Mouse (Mus musculus) CD8-positive naive resting alpha-beta T cell, adult 2 months (primary cell): ENCODE measurements around the gene Cpvl.

ENCODE experiments used
- DNase-seq, 2 experiments: peaks; one replicate each; pipeline ENCODE4 v3.0.0; 2022; ENCODE audit warnings: low read depth in 2 of 2, low spot score in 2 of 2

Gene Cpvl

GRCm38 (mm10) chr6:53978571-53978970 is at the start of gene Cpvl:
Gene Cpvl, minus strand, starts transcription at chr6:53978671.
- DNase-seq = no peak

- no peak for DNase-seq
These were observed 45.4 kb upstream of the Cpvl start for GRCm38 (mm10) chr6:54023846-54024245.

GRCm38 (mm10) chr6:54021123-54021789 is 42.8 kb upstream of the Cpvl start:
- DNase-seq = no peak

GRCm38 (mm10) chr6:54018861-54019260 is 40.4 kb upstream of the Cpvl start:
- no peak for DNase-seq

- no peak for DNase-seq
These were observed 39.6 kb upstream of the Cpvl start for GRCm38 (mm10) chr6:54018038-54018437.

- DNase-seq = no peak
These were observed 33.7 kb upstream of the Cpvl start for GRCm38 (mm10) chr6:54012163-54012562.

- no peak for DNase-seq
These were observed 31.9 kb upstream of the Cpvl start for GRCm38 (mm10) chr6:54010362-54010761.

GRCm38 (mm10) chr6:54009293-54009692 is 30.8 kb upstream of the Cpvl start:
- no peak for DNase-seq

- DNase-seq = no peak
These were observed 30.1 kb upstream of the Cpvl start for GRCm38 (mm10) chr6:54008448-54009120.

- no peak for DNase-seq
These were observed 26.8 kb upstream of the Cpvl start for GRCm38 (mm10) chr6:54005302-54005701.

- DNase-seq = no peak
These were observed 17.9 kb upstream of the Cpvl start for GRCm38 (mm10) chr6:53996226-53996955.

GRCm38 (mm10) chr6:53995519-53995918 is 17.0 kb upstream of the Cpvl start:
- no peak for DNase-seq

- no peak for DNase-seq
These were observed 13.9 kb upstream of the Cpvl start for GRCm38 (mm10) chr6:53992386-53992785.

- no peak for DNase-seq
These were observed 8.8 kb upstream of the Cpvl start for GRCm38 (mm10) chr6:53987235-53987634.

- no peak for DNase-seq
These were observed 8.0 kb upstream of the Cpvl start for GRCm38 (mm10) chr6:53986273-53986985.

GRCm38 (mm10) chr6:53983820-53984219 is 5.3 kb upstream of the Cpvl start:
- DNase-seq = no peak

GRCm38 (mm10) chr6:53982612-53983011 is 4.1 kb upstream of the Cpvl start:
- no peak for DNase-seq

- DNase-seq = no peak
These were observed 3.7 kb upstream of the Cpvl start for GRCm38 (mm10) chr6:53982047-53982600.

- no peak for DNase-seq
These were observed 2.5 kb upstream of the Cpvl start for GRCm38 (mm10) chr6:53980817-53981480.

GRCm38 (mm10) chr6:53974040-53974439 is 4.4 kb downstream of the Cpvl start:
- no peak for DNase-seq

- no peak for DNase-seq
These were observed 5.0 kb downstream of the Cpvl start for GRCm38 (mm10) chr6:53973468-53973867.
